Mouse (Mus musculus) E14TG2a.4 (cell line): ENCODE results near the gene Gpr157.

Experiments
- CTCF ChIP-seq: conservative IDR thresholded peaks from 2 replicates; pipeline ENCODE4 v1.5.1; 2014; ENCODE audit warnings: low read length
- NANOG ChIP-seq: IDR thresholded peaks from 2 replicates; pipeline ENCODE4 v1.6.1; 2014; ENCODE audit warnings: borderline replicate concordance, low read length, mixed read lengths
- POU5F1 ChIP-seq: IDR thresholded peaks from 2 replicates; pipeline ENCODE4 v1.6.1; 2014; ENCODE audit warnings: low read length, borderline replicate concordance

GRCm38 (mm10) chr4:150078646-150079045 lies 8.5 kb upstream of the Gpr157 start:
- TF ChIP-seq CTCF (no peak), POU5F1 (no peak), NANOG (no peak)
